Mouse (Mus musculus) inflammation-experienced regulatory T-cells, adult 6 months (primary cell): ENCODE results near the gene Notch3. TPM values are rescaled to one million over a fixed set of nuclear protein-coding genes. Genes with fewer than 3 reads are reported as not detected.
"Not testable (repeated sequence)": the region's sequence is repeated elsewhere in the genome, so short reads cannot be mapped to it uniquely, and the experiment has no call there.

Source experiments
- ATAC-seq: one replicate; pipeline ENCODE4 v1.8.0; 2017
- polyA plus RNA-seq, 3 experiments: library from polyadenylated mRNA; unstranded; fragments of 100-300 nt; shearing (Covaris generic); gene quantifications; one replicate each; pipeline ENCODE4 v1.2.1; 2017

The Notch3 gene
- not detected for polyA plus RNA-seq

DNA sequence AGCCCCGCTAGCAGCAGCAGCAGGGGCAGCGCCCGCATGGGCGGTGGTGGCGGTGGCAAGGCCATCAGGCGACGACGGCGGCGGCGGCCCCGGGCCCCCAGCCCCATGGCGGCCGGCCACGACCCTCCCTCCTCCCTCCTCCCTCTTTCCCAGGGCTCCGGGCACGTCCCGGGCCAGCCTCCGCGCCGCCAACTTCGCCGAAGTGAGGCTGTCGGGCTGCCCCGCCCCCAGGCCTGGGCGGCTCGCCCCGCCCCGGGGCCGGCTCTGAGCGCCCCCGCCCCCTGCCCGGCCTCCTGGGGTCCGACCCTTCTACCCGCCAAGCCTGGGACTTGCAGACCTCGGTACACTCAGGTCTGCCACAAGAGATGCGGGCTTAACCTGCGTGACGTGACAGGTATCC, at the start of gene Notch3:
Gene Notch3 (minus strand): TSS at position 166 of the 400 bp plus-strand sequence.
- ATAC-seq = no peak

DNA sequence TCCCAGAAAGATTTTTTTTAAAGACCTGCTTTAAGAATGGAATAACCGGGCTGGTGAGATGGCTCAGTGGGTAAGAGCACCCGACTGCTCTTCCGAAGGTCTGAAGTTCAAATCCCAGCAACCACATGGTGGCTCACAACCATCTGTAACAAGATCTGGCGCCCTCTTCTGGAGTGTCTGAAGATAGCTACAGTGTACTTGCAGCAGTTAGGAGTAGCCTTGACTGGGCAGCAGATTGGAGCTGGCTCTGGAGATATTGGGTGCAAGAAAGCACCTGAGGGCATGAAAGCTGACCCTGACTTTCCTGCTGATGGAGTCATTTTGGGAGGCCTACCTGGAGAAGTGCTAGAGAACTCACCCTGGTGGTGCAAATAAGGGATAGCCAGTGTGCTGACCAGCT, 48.9 kb upstream of the Notch3 start:
- ATAC-seq = not testable (repeated sequence)

DNA sequence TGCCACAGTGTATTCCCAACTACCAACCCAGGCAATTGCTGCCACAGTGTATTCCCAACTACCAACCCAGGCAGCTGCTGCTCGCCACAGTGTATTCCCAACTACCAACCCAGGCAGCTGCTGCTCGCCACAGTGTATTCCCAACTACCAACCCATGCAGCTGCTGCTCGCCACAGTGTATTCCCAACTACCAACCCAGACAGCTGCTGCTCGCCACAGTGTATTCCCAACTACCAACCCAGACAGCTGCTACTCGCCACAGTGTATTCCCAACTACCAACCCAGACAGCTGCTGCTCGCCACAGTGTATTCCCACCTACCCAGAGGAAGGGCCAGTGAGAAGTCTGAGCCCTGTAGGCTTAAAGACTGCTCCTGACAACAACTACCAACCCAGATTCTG, 44.9 kb upstream of the Notch3 start:
- not testable (repeated sequence) for ATAC-seq

DNA sequence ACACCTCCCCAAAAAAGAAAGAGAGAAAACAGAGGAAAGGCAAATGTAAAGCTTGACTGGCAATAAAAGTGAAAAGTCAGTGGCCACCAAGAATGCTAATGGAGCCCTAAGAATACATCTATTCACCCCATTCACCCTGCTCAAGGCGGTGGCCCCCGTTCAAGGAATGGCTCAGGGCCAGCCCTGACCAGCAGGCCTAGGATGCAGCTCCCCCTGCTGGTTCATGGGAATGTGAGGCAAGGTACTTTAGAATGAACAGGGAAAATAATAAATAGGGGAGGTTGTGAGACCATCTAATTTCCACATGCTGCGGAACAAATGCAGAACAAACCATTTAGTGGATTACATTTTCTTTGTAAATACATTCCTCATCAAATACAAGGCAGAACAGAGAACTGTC, 43.1 kb upstream of the Notch3 start:
- ATAC-seq = no peak

DNA sequence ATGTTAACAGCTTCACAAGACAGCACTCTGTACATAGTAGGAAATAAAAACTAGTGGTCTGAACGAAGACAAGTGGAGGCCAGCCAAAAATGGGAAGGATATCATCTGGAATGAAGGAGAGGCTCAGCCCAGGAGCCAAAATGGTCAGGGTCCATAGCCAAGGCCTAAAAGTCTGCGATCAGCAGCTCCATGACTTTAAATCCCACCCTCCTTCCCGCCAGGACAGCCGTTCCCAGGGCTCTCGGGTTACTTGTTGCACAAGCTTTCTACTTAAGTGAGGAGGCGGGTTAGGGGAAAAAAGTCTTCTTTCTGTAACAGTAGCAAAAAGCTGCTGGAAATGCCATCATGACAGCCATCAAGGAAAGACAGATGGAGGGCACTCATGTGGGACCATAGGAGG, 42.5 kb upstream of the Notch3 start:
- ATAC-seq = no peak

DNA sequence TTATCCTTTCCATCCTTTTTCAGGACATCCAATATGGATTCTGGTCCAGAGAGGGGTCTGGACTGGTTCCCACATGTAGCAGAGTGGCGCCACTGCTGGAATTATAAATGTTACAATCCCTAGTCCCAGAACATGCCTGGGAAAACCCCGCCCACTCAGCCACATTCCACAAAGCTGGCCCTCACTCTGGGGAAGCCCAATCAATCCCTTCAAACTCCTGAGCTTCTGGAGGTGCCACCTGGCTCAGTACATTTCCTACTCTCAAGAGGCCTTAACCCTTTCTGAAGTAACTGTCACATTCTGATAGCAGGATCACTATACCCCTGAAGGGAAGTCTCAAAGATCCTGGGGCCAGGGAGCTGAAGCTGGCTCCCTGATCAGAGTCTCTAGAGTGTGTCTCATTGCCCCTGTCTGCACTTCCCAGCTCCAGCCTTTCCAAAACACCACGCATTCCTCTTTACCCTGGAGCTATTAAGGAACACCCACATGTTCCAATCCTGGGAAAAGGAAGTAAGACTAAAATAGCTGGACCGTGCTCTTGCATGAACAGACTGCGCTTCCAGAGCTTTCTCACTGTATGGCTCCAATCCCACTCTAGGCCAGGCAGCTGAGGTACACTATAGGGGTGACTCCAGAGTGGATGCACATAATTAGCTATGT, 41.1 kb upstream of the Notch3 start:
- no peak for ATAC-seq

DNA sequence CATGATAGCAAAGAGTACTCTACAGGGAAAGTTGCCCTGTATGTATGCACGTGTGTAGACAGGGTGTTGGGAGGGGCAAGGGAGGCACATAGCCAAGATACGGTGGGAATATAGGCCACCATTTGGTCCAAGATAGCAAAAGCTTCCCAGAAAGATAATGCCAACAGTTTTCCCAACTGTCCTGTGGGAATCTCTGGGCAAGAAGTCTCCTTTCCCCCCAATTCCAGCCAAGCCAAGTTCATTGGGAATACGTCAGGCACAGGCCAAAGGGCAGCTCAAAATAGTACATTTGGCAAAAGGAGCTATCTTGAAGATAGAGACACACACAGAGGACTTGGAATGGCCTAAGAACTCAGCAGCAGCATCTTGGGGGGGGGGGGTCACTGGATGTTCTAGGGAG, 38.7 kb upstream of the Notch3 start:
- ATAC-seq = no peak

DNA sequence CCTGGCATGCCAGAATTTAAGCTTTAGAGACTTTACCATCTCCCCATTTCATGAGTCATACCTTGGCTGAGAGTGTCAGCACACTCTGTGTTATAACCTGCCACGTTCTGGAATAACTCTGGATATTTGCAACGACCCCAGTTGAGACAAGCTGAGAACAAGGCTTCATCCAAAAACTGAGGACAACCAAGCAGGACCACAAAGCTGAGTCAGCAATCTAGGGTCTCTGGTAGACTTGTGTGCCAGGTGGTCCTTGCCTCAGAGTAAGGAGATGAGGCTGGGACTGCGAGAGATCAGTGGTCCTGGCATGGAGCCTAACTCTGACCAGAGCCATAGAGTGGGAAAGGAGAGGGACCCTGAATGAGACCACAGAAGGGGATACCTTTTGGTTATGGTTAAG, 36.3 kb upstream of the Notch3 start:
- no peak for ATAC-seq

DNA sequence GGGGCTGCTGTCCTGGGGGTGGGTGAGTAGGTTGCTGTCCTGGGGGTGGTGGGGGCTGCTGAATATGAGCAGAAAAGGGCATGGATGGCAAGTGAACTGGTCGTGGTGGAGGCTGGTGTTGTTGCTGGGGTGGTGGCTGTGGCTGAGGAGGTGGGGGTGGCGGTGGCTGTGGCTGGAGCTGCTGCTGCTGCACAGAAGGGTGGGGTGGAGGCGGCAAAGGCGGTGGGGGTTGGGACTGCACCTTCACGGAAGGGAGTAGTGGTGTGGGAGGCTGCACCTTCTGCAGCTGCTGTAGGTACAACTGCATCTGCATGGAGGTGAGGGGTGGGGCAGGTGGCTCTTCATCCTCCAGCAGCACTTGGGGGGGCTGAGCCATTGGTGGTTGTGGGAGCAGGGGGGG, 34.4 kb upstream of the Notch3 start:
- no peak for ATAC-seq

DNA sequence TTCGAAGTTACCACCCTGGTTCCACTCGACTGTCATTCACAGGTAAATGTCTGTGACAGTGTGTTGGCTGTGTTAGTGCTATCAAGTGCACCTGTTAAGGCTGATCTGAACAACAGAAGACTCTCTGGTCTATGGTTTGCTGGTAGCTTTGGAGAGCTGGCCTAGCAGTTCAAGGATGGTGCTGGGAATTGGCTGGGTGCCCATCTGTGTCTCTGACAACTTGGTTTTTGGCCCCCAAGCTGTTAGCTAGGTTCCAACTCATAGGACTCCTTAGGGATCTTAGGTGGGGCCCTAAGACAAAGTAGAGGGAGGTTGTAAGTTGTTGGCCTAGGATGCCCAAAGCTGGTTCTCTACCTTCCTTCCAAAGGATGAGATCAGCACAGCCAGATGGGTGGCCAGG, 33.1 kb upstream of the Notch3 start:
- ATAC-seq = no peak

DNA sequence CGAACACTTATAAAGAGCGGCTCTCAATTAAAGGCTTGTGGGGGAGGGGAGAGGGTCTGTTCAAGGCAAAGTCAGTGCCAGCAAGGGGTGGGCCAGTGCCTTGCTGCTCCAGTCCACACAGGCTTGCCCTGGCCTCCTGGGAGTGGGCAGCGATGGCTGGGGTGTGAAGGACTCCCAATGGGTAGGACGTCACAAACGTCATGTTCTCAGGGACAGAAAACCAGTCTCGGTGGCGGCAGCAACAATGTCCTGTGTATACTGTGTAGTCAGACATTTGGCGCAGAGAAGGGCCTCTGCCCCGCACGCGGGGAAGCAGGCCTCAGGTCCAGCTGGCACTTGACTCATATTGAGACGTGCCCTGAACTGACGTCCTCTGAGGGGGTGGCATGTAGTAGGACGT, 30.5 kb upstream of the Notch3 start:
- ATAC-seq = no peak

DNA sequence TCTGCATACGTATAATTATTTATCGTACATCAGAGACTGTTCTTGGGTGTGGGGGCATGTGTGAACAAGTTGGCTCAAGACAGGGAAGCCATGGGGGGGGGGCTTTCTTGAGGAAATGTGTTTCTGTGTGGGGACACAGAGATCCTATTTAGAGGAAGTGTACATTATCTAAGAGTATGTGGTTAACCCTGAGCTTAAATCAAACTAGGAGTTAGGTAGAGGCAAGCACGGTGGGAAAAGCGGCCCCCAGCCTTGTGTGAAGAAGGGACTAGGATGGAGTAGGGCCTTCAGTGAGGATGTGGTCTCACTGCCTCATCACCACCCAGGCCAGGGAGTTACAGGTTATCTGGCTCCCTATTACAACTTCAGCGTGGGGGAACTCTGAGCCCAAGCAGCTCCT, 29.1 kb upstream of the Notch3 start:
- ATAC-seq = no peak

DNA sequence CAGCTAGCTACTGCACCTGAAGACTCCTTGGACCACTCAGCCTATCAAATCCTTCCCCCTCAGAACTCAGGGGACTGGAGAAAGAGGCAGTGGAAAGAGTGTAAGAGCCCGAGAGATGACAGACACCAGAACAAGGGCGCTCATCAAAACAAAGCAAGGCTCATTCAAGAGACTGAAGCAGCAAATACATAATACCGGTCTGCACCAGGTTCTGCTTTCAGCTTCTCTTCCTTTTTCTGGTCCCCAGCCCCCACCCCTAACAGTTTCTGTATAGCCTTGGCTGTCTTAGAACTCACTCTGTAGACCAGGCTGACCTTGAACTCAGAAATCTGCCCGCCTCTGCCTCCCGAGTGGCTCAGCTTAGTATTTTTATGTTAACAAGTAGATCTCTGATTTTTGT, 26.4 kb upstream of the Notch3 start:
- no peak for ATAC-seq

DNA sequence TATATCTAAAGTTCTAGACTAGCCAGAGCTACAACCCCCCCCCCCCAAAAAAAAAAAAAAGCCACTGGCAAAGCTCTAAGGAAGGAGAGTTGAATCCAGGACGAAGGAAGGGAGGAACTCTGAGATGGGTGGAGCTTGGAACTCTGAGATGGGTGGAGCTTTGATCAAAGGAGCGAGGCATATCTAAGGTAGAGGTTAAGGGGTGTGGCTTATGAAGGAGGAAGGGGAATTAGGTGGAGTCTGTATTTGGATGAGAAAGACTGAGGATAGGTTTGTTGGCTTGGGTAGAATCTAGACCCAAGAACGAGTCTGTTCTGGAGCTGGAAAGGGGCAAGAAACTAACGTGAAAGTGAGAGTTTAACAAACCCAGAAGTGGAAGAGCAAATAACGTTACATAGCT, 23.2 kb upstream of the Notch3 start:
- ATAC-seq = no peak

DNA sequence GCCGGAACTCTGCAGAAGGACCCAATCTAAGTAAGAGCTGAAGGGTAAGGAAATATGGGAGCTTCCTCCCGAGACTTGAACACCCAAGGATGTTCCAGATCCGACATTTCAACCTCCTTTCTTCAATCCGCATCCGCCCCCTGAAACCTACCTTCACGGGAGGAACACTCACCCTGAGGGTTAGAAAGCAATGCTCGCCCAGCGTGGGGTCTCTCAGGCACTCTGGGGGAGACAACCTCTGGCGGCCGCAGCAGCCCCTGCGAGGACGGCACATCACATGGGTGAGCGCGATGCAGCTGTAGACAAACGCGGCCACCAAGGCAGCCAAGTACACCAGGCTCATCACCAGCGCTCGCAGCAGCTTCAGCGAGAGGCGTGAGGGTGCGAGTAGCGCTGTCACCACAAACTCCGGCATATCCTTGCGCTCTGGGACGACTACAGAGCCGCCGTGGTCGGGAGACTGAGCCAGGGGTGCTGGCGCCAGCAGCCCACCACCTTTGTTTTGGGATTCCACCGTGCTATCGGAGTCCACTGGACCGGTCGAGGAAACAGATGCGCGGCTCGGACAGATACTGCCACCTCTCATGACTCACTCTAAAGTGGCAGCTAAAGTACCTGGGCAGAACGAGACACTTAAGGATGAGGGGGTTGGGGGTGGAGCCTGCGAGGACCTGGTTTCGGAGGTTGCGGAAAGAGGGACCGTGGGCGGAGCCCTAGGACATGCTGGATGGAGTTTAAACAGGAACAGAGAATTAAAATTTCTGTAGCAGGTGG, 22.4 kb upstream of the Notch3 start, which contains the start of gene Ephx3:
Gene Ephx3 (minus strand): TSS at position 687 of the 774 bp plus-strand sequence.
- ATAC-seq = peak; percentile 35

DNA sequence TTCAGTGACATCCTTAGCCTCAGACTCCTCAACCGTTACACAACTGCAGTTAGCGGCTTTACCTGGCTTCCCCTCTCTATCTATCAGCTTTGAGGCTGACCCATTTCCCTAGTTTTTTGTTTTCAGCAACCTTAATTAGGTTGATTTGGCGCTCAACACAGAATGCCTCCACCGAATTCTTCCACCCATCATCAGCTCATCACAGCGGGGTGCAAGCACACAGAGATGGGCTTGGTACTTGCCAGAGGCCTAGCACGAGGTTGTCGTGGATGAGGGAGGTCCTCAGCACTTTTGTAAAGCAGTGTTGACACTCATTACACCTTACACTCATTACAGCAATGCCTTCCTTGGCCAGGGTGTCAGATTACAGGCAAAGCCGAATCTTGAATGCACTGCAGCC, 16.4 kb upstream of the Notch3 start:
- ATAC-seq = no peak

DNA sequence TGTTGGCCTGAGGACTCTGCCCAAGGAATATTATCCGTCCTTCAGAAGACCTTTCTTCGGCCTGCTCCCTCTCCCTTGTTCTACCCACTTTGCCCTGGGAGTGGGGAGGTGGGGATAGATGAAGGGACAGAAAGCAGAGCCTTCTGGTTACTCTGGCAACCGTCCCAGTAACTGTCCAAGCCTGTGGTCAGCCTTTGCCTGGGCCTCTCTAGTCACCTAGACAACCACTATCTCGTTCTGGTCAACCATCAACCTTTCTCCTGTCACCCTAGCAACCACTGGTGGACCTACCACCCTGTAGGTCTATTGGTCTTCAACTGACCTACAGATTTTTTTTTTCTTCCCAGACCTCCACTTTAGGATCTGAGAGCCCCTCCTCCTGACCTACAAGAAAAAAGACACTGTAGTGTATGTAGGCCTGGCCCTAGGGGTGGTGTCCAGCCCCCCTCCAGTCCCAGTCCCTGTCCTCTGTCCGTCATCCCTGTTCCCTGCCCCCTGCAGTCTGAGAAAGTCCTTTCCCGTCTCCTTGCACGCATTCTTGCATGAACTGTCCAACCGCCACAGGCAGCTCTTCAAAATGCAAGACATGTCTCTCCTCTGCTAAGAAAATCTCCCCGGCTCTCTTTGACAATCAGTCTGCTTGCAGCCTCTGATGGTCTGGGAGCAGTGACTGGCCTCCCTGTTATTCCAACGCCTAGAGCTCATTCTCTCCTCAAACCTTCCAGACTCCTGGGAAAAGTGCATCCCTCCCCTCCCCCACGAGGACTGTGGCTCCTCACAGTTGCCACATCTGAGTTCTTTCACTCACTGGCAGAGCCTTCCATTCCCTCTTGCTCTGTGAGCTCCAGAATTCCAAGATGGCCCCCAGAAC, 13.2 kb upstream of the Notch3 start:
- ATAC-seq = no peak

DNA sequence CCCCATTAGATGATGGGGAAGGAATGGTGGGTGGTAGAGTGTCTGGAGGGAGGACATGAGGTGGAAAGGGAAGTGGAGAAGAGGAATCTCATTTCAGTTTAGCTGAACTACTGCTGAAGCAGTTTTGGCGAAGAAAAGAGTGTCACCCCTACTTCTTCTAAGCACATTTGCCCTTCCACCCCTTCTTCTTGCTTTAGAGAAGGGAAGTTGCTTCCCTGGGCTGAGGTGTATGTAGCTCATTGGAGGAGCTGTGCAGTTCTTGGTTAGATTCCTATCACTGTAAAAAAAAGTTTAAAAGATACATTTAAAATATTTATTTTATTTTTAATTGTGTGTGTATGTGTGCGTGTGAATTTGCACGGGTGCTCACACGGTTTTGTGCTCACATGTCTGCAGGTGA, 10.3 kb upstream of the Notch3 start:
- no peak for ATAC-seq

DNA sequence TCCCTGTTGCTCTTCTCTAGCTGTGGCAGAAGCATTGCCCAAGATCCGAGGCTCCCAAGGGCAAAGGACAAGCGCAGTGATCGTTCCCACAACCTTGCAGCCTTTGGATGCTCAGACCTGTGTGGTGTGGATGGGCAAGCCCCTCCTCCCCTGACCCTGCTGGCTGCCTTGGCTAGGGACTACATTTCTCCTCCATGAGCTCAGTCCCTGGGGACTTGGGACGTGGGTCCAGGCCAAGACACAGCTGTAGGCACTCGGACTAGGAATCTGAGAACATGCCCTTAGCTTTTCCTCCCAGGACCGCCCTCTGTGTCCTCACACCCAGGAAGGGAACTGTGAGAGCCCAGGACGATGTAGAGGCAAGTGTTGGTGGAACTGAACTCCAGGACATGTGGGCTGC, 6.5 kb upstream of the Notch3 start:
- ATAC-seq = no peak

DNA sequence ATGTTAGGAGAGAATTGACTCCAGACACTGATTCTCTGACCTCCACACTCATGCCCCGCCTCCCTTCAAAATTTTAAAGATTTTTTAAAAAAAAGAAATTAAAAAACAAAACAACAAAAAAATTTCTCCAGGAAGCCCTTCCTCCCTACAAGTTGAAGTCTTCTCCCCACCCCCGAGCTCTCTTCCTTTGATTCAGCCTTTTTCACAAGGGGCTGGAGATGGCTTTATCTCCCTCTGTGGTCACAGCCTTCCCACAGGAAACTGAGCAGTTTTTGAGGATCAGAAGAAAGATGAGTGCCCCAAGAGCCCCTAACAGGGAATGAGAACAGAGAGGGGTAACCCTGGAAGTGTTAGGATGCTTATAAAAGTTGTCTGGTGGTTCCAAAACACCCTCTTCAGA, 5.8 kb upstream of the Notch3 start:
- ATAC-seq = no peak

DNA sequence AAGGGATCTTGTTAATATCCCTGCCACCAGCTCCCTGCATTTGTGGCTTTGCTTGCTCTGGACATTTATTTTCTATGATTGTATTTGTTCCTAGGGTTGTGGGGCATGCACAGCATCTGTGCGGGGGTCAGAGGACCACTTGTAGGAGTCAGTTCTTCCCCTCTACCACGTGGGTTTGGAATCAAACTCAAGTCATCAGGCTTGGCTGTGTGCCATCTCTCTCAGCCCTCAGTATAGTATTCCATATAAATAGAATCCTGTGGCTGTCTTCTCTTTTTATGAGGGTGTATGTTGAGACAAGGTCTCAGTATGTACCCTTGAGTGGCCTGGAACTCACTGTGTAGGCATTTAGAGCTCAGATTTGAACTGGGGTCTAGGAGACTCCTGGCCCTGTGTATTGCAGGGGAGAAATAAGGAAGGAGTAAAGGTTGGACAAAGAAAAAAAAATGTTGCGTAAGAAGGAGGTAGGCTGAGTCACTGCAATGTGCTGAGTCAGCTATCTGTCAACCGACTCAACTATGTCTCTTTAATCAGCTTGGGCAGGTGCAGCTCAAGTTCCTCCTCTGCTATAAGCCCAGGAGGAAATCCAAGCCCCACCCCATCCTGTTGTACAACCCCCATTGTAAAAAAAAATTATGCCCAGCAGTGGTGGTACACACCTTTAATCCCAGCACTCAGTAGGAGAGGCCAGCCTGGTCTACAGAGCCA, 3.0 kb upstream of the Notch3 start:
- ATAC-seq = no peak

DNA sequence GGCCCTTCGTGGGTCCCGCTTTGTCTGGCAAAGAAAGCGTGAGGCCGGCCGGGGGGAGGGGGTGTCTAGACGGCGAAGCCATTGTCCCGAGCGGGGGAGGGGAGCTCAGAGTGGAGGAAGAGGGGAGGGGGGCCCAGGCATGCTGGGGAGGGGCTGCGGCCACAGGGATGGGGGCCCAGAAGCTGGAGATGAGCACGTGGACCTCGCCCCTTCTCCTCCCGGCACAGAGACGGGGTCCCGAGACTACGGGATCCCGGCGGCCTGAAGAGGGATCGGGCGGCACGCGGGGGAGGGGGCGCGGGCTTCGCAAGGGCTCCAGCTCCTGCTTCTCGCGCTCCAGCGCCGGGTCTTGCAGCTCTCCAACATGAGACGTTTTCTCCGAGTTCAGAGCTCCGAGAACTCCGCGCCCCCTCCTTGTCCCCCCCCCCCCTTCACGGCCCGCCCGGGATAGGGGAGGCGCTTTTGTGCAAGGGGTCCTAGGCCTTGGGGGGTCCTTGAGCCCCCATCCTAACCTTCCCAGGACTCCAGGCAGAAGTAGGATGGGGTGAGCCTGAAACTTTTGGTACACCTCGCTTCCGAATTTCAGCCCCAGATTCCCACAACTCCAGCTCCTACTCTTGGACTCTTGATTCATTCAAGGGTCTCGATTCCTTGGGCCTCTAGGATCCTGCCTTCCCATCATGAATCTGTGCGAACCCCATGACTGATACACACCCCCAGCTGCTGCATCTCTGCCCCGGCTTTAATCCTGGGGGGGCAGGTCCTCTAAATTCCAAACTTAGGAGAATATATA, 653 bp downstream of the Notch3 start:
- ATAC-seq = no peak
